Mouse (Mus musculus): ENCODE results near the gene Samd4b.

DNA sequence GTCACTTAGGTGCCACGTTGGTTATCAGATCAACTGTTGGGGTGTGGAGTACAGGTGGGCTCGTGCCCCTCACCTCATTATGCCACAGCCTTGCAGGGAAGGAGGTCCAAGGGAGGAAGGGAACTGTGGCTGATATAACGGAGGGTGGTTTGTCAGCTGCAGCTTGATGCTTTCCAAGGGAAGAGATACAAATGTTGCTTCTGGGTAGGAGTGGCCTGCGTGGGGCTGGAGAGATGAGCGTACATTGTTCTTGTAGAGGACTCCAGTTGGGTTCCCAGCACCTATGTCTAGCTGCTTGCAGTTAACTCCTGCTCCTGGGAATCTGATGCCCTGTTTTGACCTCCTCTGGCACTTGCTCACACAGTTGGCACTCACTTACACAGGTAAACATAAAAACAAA lies 5.2 kb upstream of the Samd4b start:
- TF ChIP-seq JUND (IDR thresholded peaks at IDR 0.05; ENCODE audit: low read depth, low read length), result no peak
- TF ChIP-seq ZNF384 (IDR thresholded peaks at IDR 0.05; ENCODE audit: low read depth, low read length), result no peak
- TF ChIP-seq CTCF (IDR thresholded peaks at IDR 0.05 in 2 of 3, conservative IDR thresholded peaks at IDR 0.05 in 1 of 3; ENCODE audit: control insufficient read depth in 1 of 3, insufficient read depth in 1 of 3, low read depth in 2 of 3, low read length in 3 of 3, poor library complexity in 1 of 3, severe bottlenecking in 1 of 3), result no peak
- TF ChIP-seq POLR2A (IDR thresholded peaks at IDR 0.05; ENCODE audit: control insufficient read depth in 1 of 2, insufficient read depth in 1 of 2, low read depth in 1 of 2, low read length in 2 of 2, poor library complexity in 1 of 2), result no peak
- no peak for TF ChIP-seq MYB (IDR thresholded peaks at IDR 0.05; ENCODE audit: low read depth, low read length)
- TF ChIP-seq TBP (IDR thresholded peaks at IDR 0.05; ENCODE audit: low read depth, low read length), result no peak
- no peak for TF ChIP-seq CHD1 (IDR thresholded peaks at IDR 0.05; ENCODE audit: low read depth, low read length)
- no peak for TF ChIP-seq E2F4 (IDR thresholded peaks at IDR 0.05; ENCODE audit: borderline replicate concordance, low read depth, low read length)
- no peak for TF ChIP-seq GATA1 (IDR thresholded peaks at IDR 0.05; ENCODE audit: low read depth, low read length)
- TF ChIP-seq EP300 (IDR thresholded peaks at IDR 0.05; ENCODE audit: low read depth in 1 of 2, low read length in 2 of 2), result no peak
- no peak for TF ChIP-seq ZC3H11A (IDR thresholded peaks at IDR 0.05; ENCODE audit: low read depth, low read length)
- no peak for TF ChIP-seq MXI1 (IDR thresholded peaks at IDR 0.05; ENCODE audit: low read depth, low read length)

Measured in MEL (cell line).